Mouse (Mus musculus): ENCODE data around the gene Lmbrd1. TPM values are rescaled to one million over a fixed set of nuclear protein-coding genes. Genes with fewer than 3 reads are reported as not detected.
"Not testable (repeated sequence)": the region's sequence is repeated elsewhere in the genome, so short reads cannot be mapped to it uniquely, and the experiment has no call there.

The Lmbrd1 gene
- 33.5 and 34.5 TPM in 2 replicates for polyA plus RNA-seq (2014; fragmentation: Nextera tagmentation; extraction: Ambion mirVana)

GRCm38 (mm10) chr1:24678205-24678917, at the start of gene Lmbrd1:
TSS of gene Lmbrd1 (plus strand) at chr1:24678630.
- Histone ChIP-seq H3K27me3 (ENCODE audit: control insufficient read depth, insufficient read depth, low read length) (no peaks in the 10 kb centered on the region), H3K4me2 (replicated peaks; ENCODE audit: low read depth, low read length) (peak within 1 kb of the TSS; percentile 57), H3K36me3 (ENCODE audit: control insufficient read depth, insufficient read depth, low read length) (no peaks in the 10 kb centered on the region), H3K27ac (ENCODE audit: low read depth, low read length) (peak within 1 kb of the TSS; percentile 80), H3K9me3 (ENCODE audit: control insufficient read depth, low read length) (no peaks in the 10 kb centered on the region), H3K4me1 (replicated peaks; ENCODE audit: control insufficient read depth, insufficient read depth, low read length) (no peaks in the 10 kb centered on the region), H3K9ac (ENCODE audit: low read depth, low read length) (peak within 1 kb of the TSS; percentile 86), H3K4me3 (ENCODE audit: low read depth, low read length) (peak within 1 kb of the TSS; percentile 80)
- WGBS: 3% methylated on average over 50 of the region's 54 CpGs
- peak; percentile 97 for DNase-seq (ENCODE audit: low spot score)
- ATAC-seq (ENCODE audit: low FRiP score): peak; percentile 96

- Histone ChIP-seq H3K27me3 (ENCODE audit: control insufficient read depth, insufficient read depth, low read length) (no peaks in the 10 kb centered on the region), H3K9ac (ENCODE audit: low read depth, low read length) (no peak overlapping the region), H3K4me1 (replicated peaks; ENCODE audit: control insufficient read depth, insufficient read depth, low read length) (no peaks in the 10 kb centered on the region), H3K4me3 (ENCODE audit: low read depth, low read length) (no peak overlapping the region), H3K4me2 (replicated peaks; ENCODE audit: low read depth, low read length) (no peak overlapping the region), H3K36me3 (ENCODE audit: control insufficient read depth, insufficient read depth, low read length) (no peaks in the 10 kb centered on the region), H3K27ac (ENCODE audit: low read depth, low read length) (no peak overlapping the region), H3K9me3 (ENCODE audit: control insufficient read depth, low read length) (no peaks in the 10 kb centered on the region)
- DNase-seq (ENCODE audit: low spot score) (peak; percentile 43), ATAC-seq (ENCODE audit: low FRiP score) (0 out of 2 replicates have a peak, but pooled peaks have one; percentile 43)
- WGBS: 39% methylated on average over 14 of the region's 14 CpGs
These were observed 44.8 kb upstream of the Lmbrd1 start for GRCm38 (mm10) chr1:24633553-24634132.

GRCm38 (mm10) chr1:24650100-24650499, 28.3 kb upstream of the Lmbrd1 start:
- H3K4me2 ChIP-seq (replicated peaks; ENCODE audit: low read depth, low read length): no peak overlapping the region

GRCm38 (mm10) chr1:24659914-24660313, 18.5 kb upstream of the Lmbrd1 start:
- ATAC-seq (ENCODE audit: low FRiP score) (no peak), DNase-seq (ENCODE audit: low spot score) (no peak)
- Histone ChIP-seq H3K4me1 (replicated peaks; ENCODE audit: control insufficient read depth, insufficient read depth, low read length) (no peaks in the 10 kb centered on the region), H3K36me3 (ENCODE audit: control insufficient read depth, insufficient read depth, low read length) (no peaks in the 10 kb centered on the region), H3K27me3 (ENCODE audit: control insufficient read depth, insufficient read depth, low read length) (no peaks in the 10 kb centered on the region), H3K9me3 (ENCODE audit: control insufficient read depth, low read length) (no peaks in the 10 kb centered on the region), H3K4me2 (replicated peaks; ENCODE audit: low read depth, low read length) (no peak overlapping the region), H3K27ac (ENCODE audit: low read depth, low read length) (no peak overlapping the region), H3K4me3 (ENCODE audit: low read depth, low read length) (no peak overlapping the region), H3K9ac (ENCODE audit: low read depth, low read length) (no peak overlapping the region)
- 88% methylated on average over 1 of the region's 1 CpGs for WGBS

More at GRCm38 (mm10) chr1:24650100-24650499, 28.3 kb upstream of the Lmbrd1 start:
- ATAC-seq (ENCODE audit: low FRiP score) (no peak), DNase-seq (ENCODE audit: low spot score) (no peak)
- H3K4me3 ChIP-seq (ENCODE audit: low read depth, low read length): no peak overlapping the region
- no peak overlapping the region for H3K27ac ChIP-seq (ENCODE audit: low read depth, low read length)
- H3K9me3 ChIP-seq (ENCODE audit: control insufficient read depth, low read length): no peaks in the 10 kb centered on the region
- WGBS: 50% methylated on average over 2 of the region's 2 CpGs
- H3K27me3 ChIP-seq (ENCODE audit: control insufficient read depth, insufficient read depth, low read length): no peaks in the 10 kb centered on the region
- H3K36me3 ChIP-seq (ENCODE audit: control insufficient read depth, insufficient read depth, low read length): no peaks in the 10 kb centered on the region
- H3K9ac ChIP-seq (ENCODE audit: low read depth, low read length): no peak overlapping the region
- no peaks in the 10 kb centered on the region for H3K4me1 ChIP-seq (replicated peaks; ENCODE audit: control insufficient read depth, insufficient read depth, low read length)

GRCm38 (mm10) chr1:24660662-24661061, 17.8 kb upstream of the Lmbrd1 start:
- not testable (repeated sequence) for H3K27me3 ChIP-seq (ENCODE audit: control insufficient read depth, insufficient read depth, low read length); H3K36me3 ChIP-seq (ENCODE audit: control insufficient read depth, insufficient read depth, low read length); H3K9ac ChIP-seq (ENCODE audit: low read depth, low read length); DNase-seq (ENCODE audit: low spot score); H3K4me1 ChIP-seq (replicated peaks; ENCODE audit: control insufficient read depth, insufficient read depth, low read length); H3K4me2 ChIP-seq (replicated peaks; ENCODE audit: low read depth, low read length); H3K9me3 ChIP-seq (ENCODE audit: control insufficient read depth, low read length); H3K27ac ChIP-seq (ENCODE audit: low read depth, low read length); ATAC-seq (ENCODE audit: low FRiP score); H3K4me3 ChIP-seq (ENCODE audit: low read depth, low read length)

- H3K36me3 ChIP-seq (ENCODE audit: control insufficient read depth, insufficient read depth, low read length): no peaks in the 10 kb centered on the region
- 89% methylated on average over 3 of the region's 3 CpGs for WGBS
- no peak overlapping the region for H3K4me2 ChIP-seq (replicated peaks; ENCODE audit: low read depth, low read length)
- H3K9me3 ChIP-seq (ENCODE audit: control insufficient read depth, low read length): no peaks in the 10 kb centered on the region
- no peak overlapping the region for H3K4me3 ChIP-seq (ENCODE audit: low read depth, low read length)
- H3K27me3 ChIP-seq (ENCODE audit: control insufficient read depth, insufficient read depth, low read length): no peaks in the 10 kb centered on the region
- no peak for ATAC-seq (ENCODE audit: low FRiP score)
- no peak for DNase-seq (ENCODE audit: low spot score)
- H3K4me1 ChIP-seq (replicated peaks; ENCODE audit: control insufficient read depth, insufficient read depth, low read length): no peaks in the 10 kb centered on the region
- H3K27ac ChIP-seq (ENCODE audit: low read depth, low read length): no peak overlapping the region
- no peak overlapping the region for H3K9ac ChIP-seq (ENCODE audit: low read depth, low read length)
These were observed 16.9 kb upstream of the Lmbrd1 start for GRCm38 (mm10) chr1:24661551-24661950.

- H3K9ac ChIP-seq (ENCODE audit: low read depth, low read length): no peak overlapping the region
- H3K27ac ChIP-seq (ENCODE audit: low read depth, low read length): no peak overlapping the region
- no peaks in the 10 kb centered on the region for H3K4me1 ChIP-seq (replicated peaks; ENCODE audit: control insufficient read depth, insufficient read depth, low read length)
- H3K4me3 ChIP-seq (ENCODE audit: low read depth, low read length): no peak overlapping the region
- no peaks in the 10 kb centered on the region for H3K9me3 ChIP-seq (ENCODE audit: control insufficient read depth, low read length)
- no peaks in the 10 kb centered on the region for H3K27me3 ChIP-seq (ENCODE audit: control insufficient read depth, insufficient read depth, low read length)
- H3K4me2 ChIP-seq (replicated peaks; ENCODE audit: low read depth, low read length): no peak overlapping the region
- ATAC-seq (ENCODE audit: low FRiP score): no peak
- no peaks in the 10 kb centered on the region for H3K36me3 ChIP-seq (ENCODE audit: control insufficient read depth, insufficient read depth, low read length)
- DNase-seq (ENCODE audit: low spot score): no peak
These were observed 14.3 kb upstream of the Lmbrd1 start for GRCm38 (mm10) chr1:24664158-24664557.

- H3K27ac ChIP-seq (ENCODE audit: low read depth, low read length): no peak overlapping the region
- H3K9me3 ChIP-seq (ENCODE audit: control insufficient read depth, low read length): no peaks in the 10 kb centered on the region
- H3K4me2 ChIP-seq (replicated peaks; ENCODE audit: low read depth, low read length): no peak overlapping the region
- no peak overlapping the region for H3K9ac ChIP-seq (ENCODE audit: low read depth, low read length)
- ATAC-seq (ENCODE audit: low FRiP score) (no peak), DNase-seq (ENCODE audit: low spot score) (no peak)
- H3K36me3 ChIP-seq (ENCODE audit: control insufficient read depth, insufficient read depth, low read length): no peaks in the 10 kb centered on the region
- H3K4me3 ChIP-seq (ENCODE audit: low read depth, low read length): no peak overlapping the region
- no peaks in the 10 kb centered on the region for H3K27me3 ChIP-seq (ENCODE audit: control insufficient read depth, insufficient read depth, low read length)
- no peaks in the 10 kb centered on the region for H3K4me1 ChIP-seq (replicated peaks; ENCODE audit: control insufficient read depth, insufficient read depth, low read length)
- WGBS: 75% methylated on average over 3 of the region's 3 CpGs
These were observed 5.2 kb upstream of the Lmbrd1 start for GRCm38 (mm10) chr1:24673231-24673630.

GRCm38 (mm10) chr1:24677706-24678105, 724 bp upstream of the Lmbrd1 start:
- Histone ChIP-seq H3K9me3 (ENCODE audit: control insufficient read depth, low read length) (no peaks in the 10 kb centered on the region), H3K4me2 (replicated peaks; ENCODE audit: low read depth, low read length) (peak overlapping the region; percentile 57; the same call in 1 of the 2 replicates), H3K4me3 (ENCODE audit: low read depth, low read length) (no peak overlapping the region), H3K27me3 (ENCODE audit: control insufficient read depth, insufficient read depth, low read length) (no peaks in the 10 kb centered on the region), H3K36me3 (ENCODE audit: control insufficient read depth, insufficient read depth, low read length) (no peaks in the 10 kb centered on the region), H3K4me1 (replicated peaks; ENCODE audit: control insufficient read depth, insufficient read depth, low read length) (no peaks in the 10 kb centered on the region), H3K27ac (ENCODE audit: low read depth, low read length) (no peak overlapping the region), H3K9ac (ENCODE audit: low read depth, low read length) (no peak overlapping the region)
- WGBS: 84% methylated on average over 9 of the region's 9 CpGs
- peak; percentile 3 for DNase-seq (ENCODE audit: low spot score)
- ATAC-seq (ENCODE audit: low FRiP score): no peak; the same call in 1 of the 2 replicates

Measured in hindbrain, embryonic 11.5 days (tissue).